Mouse (Mus musculus): ENCODE measurements around the gene Il1rl1. TPM values are rescaled to one million over a fixed set of nuclear protein-coding genes. Genes with fewer than 3 reads are reported as not detected.

Il1rl1 gene
- polyA plus RNA-seq, 1 experiment from 2014 or later: 1.0 TPM

DNA sequence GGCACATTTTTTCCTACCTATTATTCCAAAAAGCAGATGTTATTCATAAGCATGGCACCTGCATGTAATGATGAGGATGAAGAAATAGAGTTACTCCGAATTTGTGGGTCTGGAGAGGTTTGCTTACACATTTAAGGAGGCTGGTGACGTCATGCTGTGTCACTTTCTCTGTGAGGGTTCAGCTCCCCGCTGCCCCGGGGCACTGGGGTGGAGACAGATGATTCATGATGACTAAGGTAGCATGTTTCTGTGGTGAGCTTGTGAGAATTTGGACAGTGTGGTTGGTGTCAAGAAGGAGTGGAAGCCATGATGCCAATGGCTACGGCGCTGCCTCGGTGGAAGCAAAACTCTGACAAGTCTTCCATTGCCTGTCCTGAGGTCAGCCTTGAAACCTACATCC is 36.2 kb upstream of the Il1rl1 start:
- Histone ChIP-seq H3K9ac (no peak overlapping the region), H3K4me1 (ENCODE audit: insufficient read depth) (no peaks in the 10 kb centered on the region), H3K4me3 (ENCODE audit: low read depth, low read length) (no peak overlapping the region), H3K27me3 (ENCODE audit: insufficient read depth, low read length) (no peaks in the 10 kb centered on the region), H3K9me3 (ENCODE audit: low read depth, low read length) (no peaks in the 10 kb centered on the region), H3K4me2 (no peak overlapping the region), H3K27ac (ENCODE audit: low read depth) (no peak overlapping the region), H3K36me3 (ENCODE audit: insufficient read depth) (no peaks in the 10 kb centered on the region)
- DNase-seq (no peak), ATAC-seq (ENCODE audit: insufficient read depth) (no peak)
- WGBS: 82% methylated on average over 7 of the region's 7 CpGs
- no peak for TF ChIP-seq CTCF (IDR thresholded peaks at IDR 0.05; ENCODE audit: low read depth)

DNA sequence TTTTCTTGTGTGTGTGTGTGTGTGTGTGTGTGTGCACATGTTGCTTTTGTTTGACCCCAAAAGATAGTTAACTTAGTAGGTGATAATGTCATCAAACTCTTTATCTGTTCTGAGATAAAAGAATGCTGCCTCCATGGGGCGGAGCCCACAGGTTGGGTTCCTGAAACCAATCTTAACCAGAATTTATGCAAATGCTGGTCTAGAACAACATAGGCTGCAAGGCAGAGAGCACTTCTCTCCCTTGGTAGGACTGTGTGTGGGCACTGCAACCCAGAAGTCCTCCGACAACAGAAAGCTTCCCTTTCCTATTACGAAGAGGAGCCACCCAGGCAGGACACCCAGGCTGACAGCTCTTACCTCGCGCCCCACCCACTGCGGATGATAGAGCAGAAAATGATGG is 29.7 kb upstream of the Il1rl1 start:
- H3K27ac ChIP-seq (ENCODE audit: low read depth): no peak overlapping the region
- no peak for ATAC-seq (ENCODE audit: insufficient read depth)
- no peaks in the 10 kb centered on the region for H3K36me3 ChIP-seq (ENCODE audit: insufficient read depth)
- H3K9ac ChIP-seq: no peak overlapping the region
- H3K4me2 ChIP-seq: no peak overlapping the region
- no peak overlapping the region for H3K4me3 ChIP-seq (ENCODE audit: low read depth, low read length)
- no peaks in the 10 kb centered on the region for H3K9me3 ChIP-seq (ENCODE audit: low read depth, low read length)
- no peaks in the 10 kb centered on the region for H3K27me3 ChIP-seq (ENCODE audit: insufficient read depth, low read length)
- H3K4me1 ChIP-seq (ENCODE audit: insufficient read depth): no peaks in the 10 kb centered on the region
- 84% methylated on average over 6 of the region's 6 CpGs for WGBS
- DNase-seq: no peak
- no peak for TF ChIP-seq CTCF (IDR thresholded peaks at IDR 0.05; ENCODE audit: low read depth)

DNA sequence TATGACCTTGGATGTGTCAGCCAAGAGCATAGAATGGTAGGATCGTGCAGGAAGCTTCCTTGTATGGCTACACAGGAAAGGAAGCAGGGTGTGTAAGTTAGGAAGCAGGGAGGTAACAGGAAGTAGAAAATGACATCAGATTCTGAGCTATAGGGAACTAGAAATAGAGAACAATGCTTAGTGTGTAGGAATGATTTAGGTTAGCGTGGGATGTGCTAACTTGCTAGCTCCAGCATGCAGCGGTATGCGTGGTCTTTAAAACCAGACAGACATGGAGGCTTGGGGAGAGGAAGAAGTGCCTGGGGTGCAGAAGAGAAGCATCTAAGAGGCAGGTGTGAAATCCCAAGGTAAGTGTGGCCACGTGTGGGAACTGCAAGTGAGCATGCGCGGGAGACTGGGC is 24.7 kb upstream of the Il1rl1 start:
- no peaks in the 10 kb centered on the region for H3K9me3 ChIP-seq (ENCODE audit: low read depth, low read length)
- 74% methylated on average over 7 of the region's 7 CpGs for WGBS
- H3K4me1 ChIP-seq (ENCODE audit: insufficient read depth): no peaks in the 10 kb centered on the region
- no peak for TF ChIP-seq CTCF (IDR thresholded peaks at IDR 0.05; ENCODE audit: low read depth)
- DNase-seq (no peak), ATAC-seq (ENCODE audit: insufficient read depth) (no peak)
- H3K9ac ChIP-seq: no peak overlapping the region
- no peak overlapping the region for H3K4me3 ChIP-seq (ENCODE audit: low read depth, low read length)
- no peaks in the 10 kb centered on the region for H3K27me3 ChIP-seq (ENCODE audit: insufficient read depth, low read length)
- no peaks in the 10 kb centered on the region for H3K36me3 ChIP-seq (ENCODE audit: insufficient read depth)
- no peak overlapping the region for H3K4me2 ChIP-seq
- no peak overlapping the region for H3K27ac ChIP-seq (ENCODE audit: low read depth)

DNA sequence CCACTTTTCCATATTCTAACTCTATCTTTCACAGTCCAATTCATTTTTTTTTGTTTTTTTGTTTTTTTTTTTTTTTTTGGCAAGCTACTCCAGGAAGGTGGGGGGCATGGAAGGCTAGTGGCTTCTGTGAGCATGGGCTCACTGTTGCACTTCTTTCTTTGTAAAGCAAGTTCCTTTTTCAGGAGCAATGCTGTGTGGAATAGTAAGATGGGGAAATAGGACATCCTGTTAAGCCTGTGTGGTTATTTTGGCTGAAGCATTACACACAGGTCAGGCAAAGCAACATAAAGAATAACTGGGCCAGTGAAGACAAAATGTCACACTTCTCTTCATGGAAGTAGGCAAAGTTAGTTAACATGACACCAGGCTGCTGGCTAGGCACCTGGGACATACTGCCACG is 19.5 kb upstream of the Il1rl1 start:
- Histone ChIP-seq H3K4me1 (ENCODE audit: insufficient read depth) (no peaks in the 10 kb centered on the region), H3K9me3 (ENCODE audit: low read depth, low read length) (no peaks in the 10 kb centered on the region), H3K4me2 (no peak overlapping the region), H3K27ac (ENCODE audit: low read depth) (no peak overlapping the region), H3K36me3 (ENCODE audit: insufficient read depth) (no peaks in the 10 kb centered on the region), H3K4me3 (ENCODE audit: low read depth, low read length) (no peak overlapping the region), H3K9ac (no peak overlapping the region), H3K27me3 (ENCODE audit: insufficient read depth, low read length) (no peaks in the 10 kb centered on the region)
- no peak for TF ChIP-seq CTCF (IDR thresholded peaks at IDR 0.05; ENCODE audit: low read depth)
- WGBS: 50% methylated on average over 1 of the region's 1 CpGs
- no peak for ATAC-seq (ENCODE audit: insufficient read depth)
- DNase-seq: no peak

- no peak for TF ChIP-seq CTCF (IDR thresholded peaks at IDR 0.05; ENCODE audit: low read depth)
- Histone ChIP-seq H3K36me3 (ENCODE audit: insufficient read depth) (no peaks in the 10 kb centered on the region), H3K4me2 (no peak overlapping the region), H3K27ac (ENCODE audit: low read depth) (no peak overlapping the region), H3K4me1 (ENCODE audit: insufficient read depth) (no peaks in the 10 kb centered on the region), H3K9me3 (ENCODE audit: low read depth, low read length) (no peaks in the 10 kb centered on the region), H3K27me3 (ENCODE audit: insufficient read depth, low read length) (no peaks in the 10 kb centered on the region), H3K4me3 (ENCODE audit: low read depth, low read length) (no peak overlapping the region), H3K9ac (no peak overlapping the region)
- ATAC-seq (ENCODE audit: insufficient read depth): no peak
- DNase-seq: no peak
- WGBS: 95% methylated on average over 1 of the region's 1 CpGs
Observed at GRCm38 (mm10) chr1:40413039-40413438, 16.3 kb upstream of the Il1rl1 start.

GRCm38 (mm10) chr1:40414276-40414675 is 15.1 kb upstream of the Il1rl1 start:
- no peak for DNase-seq
- ATAC-seq (ENCODE audit: insufficient read depth): no peak
- no peaks in the 10 kb centered on the region for H3K36me3 ChIP-seq (ENCODE audit: insufficient read depth)
- no peak overlapping the region for H3K9ac ChIP-seq
- H3K4me1 ChIP-seq (ENCODE audit: insufficient read depth): no peaks in the 10 kb centered on the region
- no peak overlapping the region for H3K4me2 ChIP-seq
- H3K4me3 ChIP-seq (ENCODE audit: low read depth, low read length): no peak overlapping the region
- no peak overlapping the region for H3K27ac ChIP-seq (ENCODE audit: low read depth)
- no peak for TF ChIP-seq CTCF (IDR thresholded peaks at IDR 0.05; ENCODE audit: low read depth)
- WGBS: 69% methylated on average over 7 of the region's 7 CpGs
- H3K27me3 ChIP-seq (ENCODE audit: insufficient read depth, low read length): no peaks in the 10 kb centered on the region
- H3K9me3 ChIP-seq (ENCODE audit: low read depth, low read length): no peaks in the 10 kb centered on the region

DNA sequence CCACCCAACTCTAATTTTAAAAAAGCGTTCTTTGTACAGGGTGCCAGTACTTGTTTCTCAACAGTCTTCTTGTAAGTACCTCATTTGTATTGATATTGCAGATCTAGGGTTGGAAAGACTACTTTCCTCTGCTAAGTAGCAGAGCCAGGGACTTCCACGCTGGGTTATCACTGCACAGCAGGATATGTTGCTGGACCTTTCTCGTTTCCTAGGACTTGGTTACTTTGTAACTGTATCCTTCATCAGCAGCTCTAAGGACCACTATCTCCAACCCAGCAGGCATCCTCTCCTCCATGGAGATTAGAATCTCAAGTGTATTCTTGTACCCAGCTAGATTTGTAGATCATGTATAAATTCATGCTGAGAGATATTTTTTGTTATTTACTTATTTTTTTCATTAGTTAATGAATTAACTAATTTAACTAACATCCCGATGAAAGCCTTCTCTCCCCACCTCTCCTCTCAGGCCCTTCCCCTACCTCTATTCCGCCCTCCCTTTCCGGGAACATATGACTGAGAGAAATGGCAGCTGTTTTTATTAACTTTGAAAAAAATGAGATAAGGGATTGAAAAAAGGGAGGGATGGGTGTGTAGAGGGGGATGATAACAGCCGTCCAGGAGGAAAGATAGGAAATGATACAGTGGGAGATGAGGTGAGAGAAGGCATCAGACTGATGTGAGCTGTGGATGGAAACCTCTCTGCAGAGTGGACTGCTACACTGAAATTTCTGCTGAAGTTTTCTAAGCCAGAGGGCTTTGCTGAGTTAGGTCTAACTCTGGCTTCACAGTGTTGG is 14.3 kb upstream of the Il1rl1 start:
- DNase-seq (no peak), ATAC-seq (ENCODE audit: insufficient read depth) (no peak)
- 38% methylated on average over 7 of the region's 7 CpGs for WGBS
- H3K36me3 ChIP-seq (ENCODE audit: insufficient read depth): no peaks in the 10 kb centered on the region
- TF ChIP-seq CTCF (IDR thresholded peaks at IDR 0.05; ENCODE audit: low read depth): no peak
- H3K4me2 ChIP-seq: no peak overlapping the region
- H3K27ac ChIP-seq (ENCODE audit: low read depth): no peak overlapping the region
- H3K27me3 ChIP-seq (ENCODE audit: insufficient read depth, low read length): no peaks in the 10 kb centered on the region
- H3K4me1 ChIP-seq (ENCODE audit: insufficient read depth): no peaks in the 10 kb centered on the region
- no peak overlapping the region for H3K4me3 ChIP-seq (ENCODE audit: low read depth, low read length)
- no peak overlapping the region for H3K9ac ChIP-seq
- no peaks in the 10 kb centered on the region for H3K9me3 ChIP-seq (ENCODE audit: low read depth, low read length)
